Mouse (Mus musculus): Measurements from ENCODE around the gene Pax7.

DNA sequence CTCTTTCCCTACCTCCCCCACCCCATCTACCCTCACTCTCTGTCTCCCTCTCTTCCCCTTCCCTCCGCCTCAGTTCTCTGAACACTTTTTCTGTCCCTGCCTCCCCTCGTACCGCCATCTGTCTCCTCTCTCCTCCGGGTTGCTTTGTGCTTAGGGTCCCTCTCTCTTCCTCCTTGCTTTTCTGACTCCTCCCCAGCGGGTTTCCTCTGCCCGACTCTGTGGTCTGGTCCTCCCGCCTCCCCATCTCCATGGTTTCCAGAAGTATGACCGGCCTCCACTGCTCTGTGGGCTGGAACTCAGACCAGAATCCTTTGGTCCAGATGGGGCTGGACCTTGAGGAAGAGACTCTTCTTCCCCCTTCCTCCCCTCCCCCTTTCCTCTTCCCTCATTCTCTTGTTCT, 2.9 kb upstream of the Pax7 start:
- no peak for TF ChIP-seq CTCF (IDR thresholded peaks at IDR 0.05)
- TF ChIP-seq EP300 (IDR thresholded peaks at IDR 0.05) = no peak

All from lung, postnatal 0 days (tissue).